Mouse (Mus musculus) gastrocnemius, postnatal 14 days (tissue): ENCODE results near the gene Mapre3. TPM values are rescaled to one million over a fixed set of nuclear protein-coding genes. Genes with fewer than 3 reads are reported as not detected.

Source experiments
- DNase-seq: peaks from one replicate; pipeline ENCODE4 v3.0.0; 2021; ENCODE audit warnings: mixed read lengths
- intact Hi-C: fragments of 180-260 bp; cut with DNase I; formaldehyde crosslinking; loops from one replicate; pipeline ENCODE4 v1.15.1; 2025; ENCODE audit warnings: low total_unique reads
- total RNA-seq, 2 experiments: library from RNA; stranded (reverse); gene quantifications; 2 replicates each; pipeline ENCODE4 v1.2.3; 2021

The Mapre3 gene
- total RNA-seq, 2 experiments from 2014 or later: 59.6 to 61.7 TPM

- intact Hi-C loops: no loop called here
- no peak for DNase-seq
These were observed 4.4 kb downstream of the Mapre3 start for GRCm38 (mm10) chr5:30818758-30819309.

GRCm38 (mm10) chr5:30822689-30823088 is 8.2 kb downstream of the Mapre3 start:
- DNase-seq: no peak
- intact Hi-C loops: no loop called here

- intact Hi-C loops: no loop called here
These were observed 8.7 kb downstream of the Mapre3 start for GRCm38 (mm10) chr5:30823091-30823490.

GRCm38 (mm10) chr5:30824124-30824988 is 9.9 kb downstream of the Mapre3 start:
- intact Hi-C loops: no loop called here
- DNase-seq: no peak

More at GRCm38 (mm10) chr5:30823091-30823490, 8.7 kb downstream of the Mapre3 start:
- DNase-seq: no peak

GRCm38 (mm10) chr5:30825166-30825565 is 10.7 kb downstream of the Mapre3 start:
- peak; percentile 45 for DNase-seq
- intact Hi-C loops: no loop called here

GRCm38 (mm10) chr5:30825821-30826220 is 11.4 kb downstream of the Mapre3 start:
- DNase-seq: no peak
- intact Hi-C loops: no loop called here

GRCm38 (mm10) chr5:30833416-30833815 is 19.0 kb downstream of the Mapre3 start:
- no peak for DNase-seq
- intact Hi-C loops: no loop called here

GRCm38 (mm10) chr5:30839731-30840130 is 25.3 kb downstream of the Mapre3 start:
- intact Hi-C loops: no loop called here
- DNase-seq: no peak

- intact Hi-C loops: no loop called here
These were observed 27.5 kb downstream of the Mapre3 start for GRCm38 (mm10) chr5:30841896-30842295.

GRCm38 (mm10) chr5:30849891-30850555 is 35.6 kb downstream of the Mapre3 start:
- no peak for DNase-seq
- intact Hi-C loops: no loop called here

More at GRCm38 (mm10) chr5:30841896-30842295, 27.5 kb downstream of the Mapre3 start:
- no peak for DNase-seq

GRCm38 (mm10) chr5:30850556-30850925 is 36.1 kb downstream of the Mapre3 start:
- intact Hi-C loops: no loop called here
- DNase-seq: no peak

GRCm38 (mm10) chr5:30853522-30853921 is 39.1 kb downstream of the Mapre3 start:
- DNase-seq: no peak
- intact Hi-C loops: no loop called here

GRCm38 (mm10) chr5:30855674-30856073 is 41.2 kb downstream of the Mapre3 start:
- intact Hi-C loops: loop anchor here (5.0 kb wide), 1 partner anchor 48 kb away; no protein-coding TSS in a partner anchor
- no peak for DNase-seq

- no peak for DNase-seq
- intact Hi-C loops: loop anchor here (5.0 kb wide), 1 partner anchor 49 kb away; no protein-coding TSS in a partner anchor
These were observed 41.7 kb downstream of the Mapre3 start for GRCm38 (mm10) chr5:30856124-30856523.

GRCm38 (mm10) chr5:30863852-30864251 is 49.4 kb downstream of the Mapre3 start:
- peak; percentile 50 for DNase-seq

GRCm38 (mm10) chr5:30864322-30864721 is 49.9 kb downstream of the Mapre3 start:
- no peak for DNase-seq
- intact Hi-C loops: no loop called here

More at GRCm38 (mm10) chr5:30863852-30864251, 49.4 kb downstream of the Mapre3 start:
- intact Hi-C loops: no loop called here

GRCm38 (mm10) chr5:30866871-30867270 is 52.4 kb downstream of the Mapre3 start:
- DNase-seq: no peak
- intact Hi-C loops: no loop called here

- intact Hi-C loops: no loop called here
- DNase-seq: no peak
These were observed 53.3 kb downstream of the Mapre3 start, which contains the start of gene Tmem214 for GRCm38 (mm10) chr5:30867712-30868111. Tmem214 (plus strand) TSS chr5:30868012.

GRCm38 (mm10) chr5:30868981-30869380 is 54.5 kb downstream of the Mapre3 start:
- peak; percentile 40 for DNase-seq
- intact Hi-C loops: no loop called here
